Mouse (Mus musculus): Measurements from ENCODE around the gene Thyn1. TPM values are rescaled to one million over a fixed set of nuclear protein-coding genes. Genes with fewer than 3 reads are reported as not detected.

The Thyn1 gene
- polyA plus RNA-seq (2015; fragmentation: Nextera tagmentation; extraction: Ambion mirVana): 140 and 148 TPM in 2 replicates

GRCm38 (mm10) chr9:26999461-27000395 lies at the start of gene Thyn1, which contains the start of gene Acad8:
Gene Thyn1, plus strand, starts transcription at chr9:26999710.
Gene Acad8, minus strand, starts transcription at chr9:26999566.
- Histone ChIP-seq H3K4me3 (replicated peaks) (peak within 1 kb of the TSS; percentile 69), H3K27me3 (replicated peaks) (no peaks in the 10 kb centered on the region), H3K9me3 (replicated peaks) (no peaks in the 10 kb centered on the region), H3K9ac (replicated peaks) (peak within 1 kb of the TSS; percentile 73), H3K4me1 (peaks cover 30% of the 10 kb centered on the region), H3K27ac (replicated peaks) (peak within 1 kb of the TSS; percentile 78), H3K4me2 (peak within 1 kb of the TSS; percentile 77), H3K36me3 (peaks cover 19% of the 10 kb centered on the region)
- peak; percentile 99 for ATAC-seq (ENCODE audit: low FRiP score)
- WGBS: under 1% methylated on average over 35 of the region's 35 CpGs

- Histone ChIP-seq H3K9ac (replicated peaks) (no peak overlapping the region), H3K9me3 (replicated peaks) (no peaks in the 10 kb centered on the region), H3K27me3 (replicated peaks) (no peaks in the 10 kb centered on the region), H3K4me2 (no peak overlapping the region), H3K4me3 (replicated peaks) (no peak overlapping the region), H3K4me1 (no peaks in the 10 kb centered on the region), H3K36me3 (peaks cover 65% of the 10 kb centered on the region), H3K27ac (replicated peaks) (no peak overlapping the region)
- 90% methylated on average over 9 of the region's 9 CpGs for WGBS
- ATAC-seq (ENCODE audit: low FRiP score): no peak
These were observed 21.8 kb upstream of the Thyn1 start for GRCm38 (mm10) chr9:26977754-26978153.

- WGBS: 92% methylated on average over 3 of the region's 3 CpGs
- Histone ChIP-seq H3K9me3 (replicated peaks) (no peaks in the 10 kb centered on the region), H3K4me2 (no peak overlapping the region), H3K4me1 (no peaks in the 10 kb centered on the region), H3K27me3 (replicated peaks) (no peaks in the 10 kb centered on the region), H3K36me3 (peaks cover 60% of the 10 kb centered on the region), H3K27ac (replicated peaks) (no peak overlapping the region), H3K9ac (replicated peaks) (no peak overlapping the region), H3K4me3 (replicated peaks) (no peak overlapping the region)
- ATAC-seq (ENCODE audit: low FRiP score): no peak
These were observed 20.7 kb upstream of the Thyn1 start for GRCm38 (mm10) chr9:26978776-26979175.

- Histone ChIP-seq H3K9me3 (replicated peaks) (no peaks in the 10 kb centered on the region), H3K4me3 (replicated peaks) (no peak overlapping the region), H3K36me3 (peaks cover 51% of the 10 kb centered on the region), H3K27ac (replicated peaks) (no peak overlapping the region), H3K4me2 (no peak overlapping the region), H3K4me1 (no peaks in the 10 kb centered on the region), H3K27me3 (replicated peaks) (no peaks in the 10 kb centered on the region), H3K9ac (replicated peaks) (no peak overlapping the region)
- WGBS: 98% methylated on average over 2 of the region's 2 CpGs
- no peak for ATAC-seq (ENCODE audit: low FRiP score)
These were observed 14.4 kb upstream of the Thyn1 start for GRCm38 (mm10) chr9:26985090-26985613.

GRCm38 (mm10) chr9:26985668-26986277 lies 13.7 kb upstream of the Thyn1 start:
- Histone ChIP-seq H3K36me3 (peaks cover 54% of the 10 kb centered on the region), H3K4me1 (no peaks in the 10 kb centered on the region), H3K4me3 (replicated peaks) (no peak overlapping the region), H3K4me2 (no peak overlapping the region), H3K9ac (replicated peaks) (no peak overlapping the region), H3K27me3 (replicated peaks) (no peaks in the 10 kb centered on the region), H3K9me3 (replicated peaks) (no peaks in the 10 kb centered on the region), H3K27ac (replicated peaks) (no peak overlapping the region)
- WGBS: 94% methylated on average over 6 of the region's 6 CpGs
- ATAC-seq (ENCODE audit: low FRiP score): no peak

GRCm38 (mm10) chr9:26990181-26990580 lies 9.3 kb upstream of the Thyn1 start:
- ATAC-seq (ENCODE audit: low FRiP score): no peak
- Histone ChIP-seq H3K36me3 (peaks cover 52% of the 10 kb centered on the region), H3K4me1 (no peaks in the 10 kb centered on the region), H3K9ac (replicated peaks) (no peak overlapping the region), H3K27ac (replicated peaks) (no peak overlapping the region), H3K9me3 (replicated peaks) (no peaks in the 10 kb centered on the region), H3K4me2 (no peak overlapping the region), H3K27me3 (replicated peaks) (no peaks in the 10 kb centered on the region), H3K4me3 (replicated peaks) (no peak overlapping the region)
- WGBS: 94% methylated on average over 4 of the region's 4 CpGs

GRCm38 (mm10) chr9:26993118-26993517 lies 6.4 kb upstream of the Thyn1 start:
- no peaks in the 10 kb centered on the region for H3K9me3 ChIP-seq (replicated peaks)
- H3K27me3 ChIP-seq (replicated peaks): no peaks in the 10 kb centered on the region
- no peak overlapping the region for H3K4me3 ChIP-seq (replicated peaks)
- WGBS: 95% methylated on average over 10 of the region's 10 CpGs
- no peak for ATAC-seq (ENCODE audit: low FRiP score)
- no peak overlapping the region for H3K9ac ChIP-seq (replicated peaks)
- peaks cover 4% of the 10 kb centered on the region for H3K4me1 ChIP-seq
- H3K4me2 ChIP-seq: no peak overlapping the region
- H3K36me3 ChIP-seq: peaks cover 36% of the 10 kb centered on the region
- H3K27ac ChIP-seq (replicated peaks): no peak overlapping the region

GRCm38 (mm10) chr9:26993900-26994299 lies 5.6 kb upstream of the Thyn1 start:
- H3K36me3 ChIP-seq: peaks cover 30% of the 10 kb centered on the region
- WGBS: 85% methylated on average over 3 of the region's 3 CpGs
- no peaks in the 10 kb centered on the region for H3K9me3 ChIP-seq (replicated peaks)
- H3K27me3 ChIP-seq (replicated peaks): no peaks in the 10 kb centered on the region
- H3K4me1 ChIP-seq: peaks cover 9% of the 10 kb centered on the region
- ATAC-seq (ENCODE audit: low FRiP score): no peak
- H3K4me2 ChIP-seq: no peak overlapping the region
- no peak overlapping the region for H3K4me3 ChIP-seq (replicated peaks)
- H3K27ac ChIP-seq (replicated peaks): no peak overlapping the region
- no peak overlapping the region for H3K9ac ChIP-seq (replicated peaks)

- Histone ChIP-seq H3K27ac (replicated peaks) (no peak overlapping the region), H3K4me1 (peaks cover 30% of the 10 kb centered on the region), H3K27me3 (replicated peaks) (no peaks in the 10 kb centered on the region), H3K4me2 (no peak overlapping the region), H3K9ac (replicated peaks) (no peak overlapping the region), H3K9me3 (replicated peaks) (no peaks in the 10 kb centered on the region), H3K4me3 (replicated peaks) (no peak overlapping the region), H3K36me3 (no peaks in the 10 kb centered on the region)
- no peak for ATAC-seq (ENCODE audit: low FRiP score)
- WGBS: 90% methylated on average over 3 of the region's 3 CpGs
These were observed 2.4 kb upstream of the Thyn1 start for GRCm38 (mm10) chr9:26997062-26997461.

- ATAC-seq (ENCODE audit: low FRiP score): no peak
- H3K9me3 ChIP-seq (replicated peaks): no peaks in the 10 kb centered on the region
- H3K4me1 ChIP-seq: peaks cover 30% of the 10 kb centered on the region
- H3K4me2 ChIP-seq: no peak overlapping the region
- H3K27me3 ChIP-seq (replicated peaks): no peaks in the 10 kb centered on the region
- no peak overlapping the region for H3K27ac ChIP-seq (replicated peaks)
- no peak overlapping the region for H3K9ac ChIP-seq (replicated peaks)
- 99% methylated on average over 2 of the region's 2 CpGs for WGBS
- H3K36me3 ChIP-seq: no peaks in the 10 kb centered on the region
- no peak overlapping the region for H3K4me3 ChIP-seq (replicated peaks)
These were observed 2.0 kb upstream of the Thyn1 start for GRCm38 (mm10) chr9:26997501-26997900.

GRCm38 (mm10) chr9:26998669-26999460 lies 645 bp upstream of the Thyn1 start:
- peak overlapping the region; percentile 77 for H3K4me2 ChIP-seq
- peak overlapping the region; percentile 78 for H3K27ac ChIP-seq (replicated peaks)
- WGBS: 4% methylated on average over 29 of the region's 29 CpGs
- H3K4me1 ChIP-seq: peaks cover 30% of the 10 kb centered on the region
- no peaks in the 10 kb centered on the region for H3K27me3 ChIP-seq (replicated peaks)
- peak overlapping the region; percentile 69 for H3K4me3 ChIP-seq (replicated peaks)
- peak overlapping the region; percentile 73 for H3K9ac ChIP-seq (replicated peaks)
- H3K36me3 ChIP-seq: peaks cover 11% of the 10 kb centered on the region
- ATAC-seq (ENCODE audit: low FRiP score): peak; percentile 67
- H3K9me3 ChIP-seq (replicated peaks): no peaks in the 10 kb centered on the region

Data from neural tube, embryonic 15.5 days (tissue).